Mouse (Mus musculus) G1E-ER4 (cell line): ENCODE data around the gene Amh. TPM values are rescaled to one million over a fixed set of nuclear protein-coding genes. Genes with fewer than 3 reads are reported as not detected.

Experiments
- GATA1 ChIP-seq: IDR thresholded peaks from one replicate; pipeline ENCODE4 v1.8.0; 2012; ENCODE audit warnings: low read length, inconsistent platforms
- polyA plus RNA-seq: library from polyadenylated mRNA; stranded (reverse); fragments of >175 nt; gene quantifications from 2 replicates; pipeline ENCODE4 v1.2.3, GENCODE M21; 2012

Amh gene
- polyA plus RNA-seq, 1 experiment: 2.3 TPM

DNA sequence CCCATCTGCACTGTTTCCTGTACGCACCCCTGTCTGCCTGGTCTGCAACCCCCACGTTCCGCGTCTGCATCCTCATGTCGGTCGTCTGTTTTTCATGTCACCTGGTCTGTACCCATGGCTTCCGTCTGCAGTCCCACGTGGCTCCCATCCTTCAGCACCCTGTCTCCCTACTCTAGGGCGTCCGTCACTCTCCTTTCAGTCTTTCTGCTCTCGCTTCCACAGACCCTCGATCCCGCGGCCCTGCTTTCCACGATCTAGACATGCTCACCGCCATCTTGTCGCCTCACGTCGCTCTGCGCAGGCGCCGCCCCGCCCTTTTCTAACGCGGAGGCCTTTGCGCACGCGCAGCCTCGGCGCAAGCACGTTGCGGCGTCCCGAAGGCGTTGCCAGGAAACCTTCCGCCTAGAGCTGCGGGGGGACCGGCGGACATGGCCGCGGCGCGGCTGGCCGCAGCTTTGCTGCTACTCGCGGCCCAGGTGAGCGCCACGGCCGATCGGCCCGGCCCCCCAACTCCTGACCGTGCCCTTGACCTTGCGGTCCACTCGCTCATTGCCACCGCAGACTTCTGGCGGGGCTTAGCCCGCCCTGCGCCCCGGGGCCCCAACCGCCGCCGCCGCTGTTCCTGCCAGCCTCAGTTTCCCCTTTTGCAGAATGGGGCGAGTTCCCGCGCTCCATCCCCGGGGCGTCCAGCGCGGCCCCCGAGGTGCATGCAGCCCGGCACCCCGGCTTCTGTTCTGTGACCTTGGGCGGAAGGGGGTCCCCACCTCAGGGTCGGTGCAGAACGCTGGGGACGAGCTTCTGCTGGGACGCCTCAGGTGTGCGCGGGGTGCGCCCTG lies 50.1 kb downstream of the Amh start, which contains the start of the genes Lsm7 and Sppl2b:
Gene Lsm7, minus strand, starts transcription at position 297 of the 836 bp plus-strand sequence.
Gene Sppl2b, plus strand, starts transcription at position 363 of the 836 bp plus-strand sequence.
- TF ChIP-seq GATA1: no peak

DNA sequence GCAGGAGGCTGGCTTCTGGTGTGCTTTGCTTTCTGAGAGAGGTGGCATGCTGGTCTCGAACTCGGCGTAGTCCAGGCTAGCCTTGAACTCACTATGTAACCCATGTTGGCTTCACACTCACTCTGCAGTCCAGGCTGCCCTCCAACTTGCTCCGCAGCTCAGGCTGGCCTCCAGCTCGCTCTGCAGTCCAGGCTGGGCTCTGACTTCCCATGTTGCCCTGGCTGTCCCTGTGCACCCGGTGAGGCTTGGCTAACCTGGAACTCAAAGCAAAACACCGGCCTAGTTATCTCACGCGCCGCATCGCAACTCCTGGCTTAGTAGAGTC lies 50.7 kb downstream of the Amh start:
- no peak for TF ChIP-seq GATA1

- TF ChIP-seq GATA1: no peak
Observed at GRCm38 (mm10) chr10:80856267-80856666, 51.2 kb downstream of the Amh start.

DNA sequence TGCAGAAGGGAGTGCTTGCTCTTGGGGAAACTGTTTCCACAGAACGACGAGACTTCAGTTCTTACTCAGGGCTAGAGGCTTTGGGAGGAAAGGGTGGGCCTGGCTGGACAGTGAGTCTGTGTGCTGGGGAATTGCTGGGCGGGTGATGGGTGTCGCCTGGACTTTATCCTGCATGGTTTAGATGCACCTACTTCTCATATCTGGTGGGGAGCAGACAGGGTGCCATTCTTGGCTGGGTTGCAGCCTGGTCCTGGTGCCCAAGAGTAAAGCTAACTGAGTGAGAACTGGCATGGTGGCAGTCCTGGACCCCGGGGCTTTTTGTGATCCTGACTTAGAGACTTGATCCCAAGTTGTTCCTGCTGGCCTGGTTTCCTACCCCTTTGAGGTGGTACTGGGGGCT lies 51.9 kb downstream of the Amh start:
- TF ChIP-seq GATA1: no peak

Other genes with a start within 250 kb of the Amh start
- gene Rexo1, start 243.7 kb upstream of the Amh start, polyA plus RNA-seq: 181 and 226 TPM in 2 replicates
- gene Klf16, start 227.9 kb upstream of the Amh start, polyA plus RNA-seq: 107 and 125 TPM in 2 replicates
- gene Abhd17a, start 214.9 kb upstream of the Amh start, polyA plus RNA-seq: 591 and 822 TPM in 2 replicates
- gene Scamp4, start 202.4 kb upstream of the Amh start, polyA plus RNA-seq: 68.3 and 79.9 TPM in 2 replicates
- gene Adat3, start 202.4 kb upstream of the Amh start, polyA plus RNA-seq: 24.6 and 31.6 TPM in 2 replicates
- gene Gm49322, start 199.2 kb upstream of the Amh start, polyA plus RNA-seq: 2.0 and 3.1 TPM in 2 replicates
- gene Csnk1g2, start 182.4 kb upstream of the Amh start, polyA plus RNA-seq: 480 and 522 TPM in 2 replicates
- 103 and 127 TPM in 2 replicates for gene Btbd2, start 148.2 kb upstream of the Amh start, polyA plus RNA-seq
- gene Mknk2, start 127.1 kb upstream of the Amh start, polyA plus RNA-seq: 410 and 459 TPM in 2 replicates
- 30.7 and 34.7 TPM in 2 replicates for gene Mob3a, start 103.3 kb upstream of the Amh start, polyA plus RNA-seq
- gene Izumo4, start 103.1 kb upstream of the Amh start, polyA plus RNA-seq: 8.3 and 10.8 TPM in 2 replicates
- 37.8 and 38.4 TPM in 2 replicates for gene Ap3d1, start 63.0 kb upstream of the Amh start, polyA plus RNA-seq
- 127 and 130 TPM in 2 replicates for gene Dot1l, start 50.0 kb upstream of the Amh start, polyA plus RNA-seq
- 777 and 944 TPM in 2 replicates for gene Sf3a2, start 7.0 kb upstream of the Amh start, polyA plus RNA-seq
- gene Plekhj1, start 6.6 kb upstream of the Amh start, polyA plus RNA-seq: 234 and 304 TPM in 2 replicates
- 0.11 TPM in 1 of 2 replicates, not detected in the other for gene Jsrp1, start 8.3 kb downstream of the Amh start, polyA plus RNA-seq
- gene Oaz1, start 21.4 kb downstream of the Amh start, polyA plus RNA-seq: 1,739 and 1,884 TPM in 2 replicates
- gene Lingo3, start 38.8 kb downstream of the Amh start, polyA plus RNA-seq: not detected in 2 replicates
- gene Lsm7, start 50.0 kb downstream of the Amh start, polyA plus RNA-seq: 360 and 413 TPM in 2 replicates
- 125 and 130 TPM in 2 replicates for gene Sppl2b, start 50.0 kb downstream of the Amh start, polyA plus RNA-seq
- 0.02 and 0.04 TPM in 2 replicates for gene Tmprss9, start 66.6 kb downstream of the Amh start, polyA plus RNA-seq
- 399 and 510 TPM in 2 replicates for gene Timm13, start 95.7 kb downstream of the Amh start, polyA plus RNA-seq
- not detected in 2 replicates for gene Lmnb2, start 113.0 kb downstream of the Amh start, polyA plus RNA-seq
- 0.55 and 1.3 TPM in 2 replicates for gene Gadd45b, start 124.8 kb downstream of the Amh start, polyA plus RNA-seq
- gene Gng7, start 209.7 kb downstream of the Amh start, polyA plus RNA-seq: 0.43 and 0.56 TPM in 2 replicates
- not detected in 2 replicates for gene Diras1, start 220.4 kb downstream of the Amh start, polyA plus RNA-seq
- 11.6 and 12.0 TPM in 2 replicates for gene Slc39a3, start 232.2 kb downstream of the Amh start, polyA plus RNA-seq